Mouse (Mus musculus): ENCODE results near the gene H2-Oa.

H2-Oa gene

DNA sequence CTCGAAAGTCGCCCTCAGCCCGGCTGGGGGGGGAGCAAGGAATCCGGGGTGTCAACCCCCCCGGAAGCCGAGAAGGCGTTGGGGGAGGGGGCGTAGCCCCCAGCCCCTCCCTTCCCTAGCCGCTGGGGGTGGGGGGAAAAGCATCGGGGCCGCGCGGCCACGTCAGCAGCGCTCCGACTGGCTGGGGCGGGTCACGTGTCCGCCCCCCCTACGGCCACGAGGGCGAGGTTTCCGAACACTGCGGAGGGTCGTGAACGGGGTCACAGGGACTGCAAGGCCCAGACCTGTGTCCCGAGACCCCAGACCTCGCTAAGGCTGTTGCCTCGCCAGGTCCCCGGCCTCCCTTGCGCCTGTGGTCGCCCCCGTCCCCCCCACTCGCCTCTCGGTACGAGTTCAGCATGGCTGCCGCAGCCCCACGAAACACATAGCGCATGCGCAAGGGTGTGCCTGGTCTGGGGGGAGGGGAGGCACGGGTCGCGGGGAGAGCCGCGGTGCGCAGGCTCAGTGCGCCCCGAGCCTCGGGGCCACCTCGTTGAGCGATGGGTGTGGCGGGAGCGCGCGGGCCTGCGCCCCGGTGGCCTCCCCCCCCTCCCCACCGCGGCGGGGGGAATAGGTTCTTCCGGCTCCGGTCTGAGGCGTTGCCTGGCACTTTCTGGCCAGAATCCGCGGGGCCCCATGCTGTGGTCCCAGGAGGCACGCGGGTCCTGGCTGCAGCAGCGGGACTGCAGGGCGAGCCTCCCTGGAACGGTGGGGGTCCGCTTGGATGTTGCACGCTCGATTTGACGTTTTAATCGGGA lies 30.2 kb downstream of the H2-Oa start, which contains the start of gene Brd2:
TSS of gene Brd2 (minus strand) at position 447 of the 797 bp plus-strand sequence.
- DNase-seq (ENCODE audit: low read depth, low spot score), result peak; percentile 95

DNA sequence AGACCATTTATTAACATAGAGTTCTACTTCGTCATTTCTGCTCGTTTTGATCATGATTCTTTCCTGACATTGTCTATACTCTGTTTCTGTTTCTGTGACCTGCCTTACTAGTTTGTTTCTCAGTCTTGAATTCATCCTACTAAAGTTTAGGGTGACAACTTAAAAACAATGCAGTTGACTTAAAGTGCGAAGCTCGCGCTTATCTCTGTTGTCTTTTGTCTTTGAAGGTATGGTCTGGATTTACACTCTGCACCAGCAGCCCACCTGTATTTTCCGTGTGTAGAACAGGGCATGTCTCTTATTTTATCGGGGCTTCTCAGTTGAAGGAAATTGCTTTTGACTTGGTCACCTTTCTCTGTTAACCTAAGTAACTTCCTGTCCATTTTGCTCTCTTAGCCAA lies 31.0 kb downstream of the H2-Oa start:
- no peak for DNase-seq (ENCODE audit: low read depth, low spot score)

DNA sequence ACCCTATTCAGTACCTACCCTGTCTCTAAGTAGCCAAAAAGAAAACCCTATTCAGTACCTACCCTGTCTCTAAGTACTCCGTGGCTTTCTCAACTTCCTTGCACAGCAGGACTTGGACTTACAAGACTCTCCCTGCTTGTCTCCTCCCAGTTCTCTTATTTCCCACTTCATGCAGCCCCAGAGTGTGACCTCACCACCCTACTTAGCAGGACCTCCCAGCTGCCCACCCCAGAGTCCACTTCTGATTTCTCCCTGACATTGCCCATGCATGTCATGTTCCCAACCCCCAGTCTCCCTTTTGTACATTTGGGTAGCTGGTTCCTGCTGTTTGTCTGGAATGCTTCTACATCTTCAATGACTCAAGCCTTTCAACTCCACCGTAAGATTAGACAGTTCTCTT lies 31.4 kb downstream of the H2-Oa start:
- DNase-seq (ENCODE audit: low read depth, low spot score), result peak; percentile 86

DNA sequence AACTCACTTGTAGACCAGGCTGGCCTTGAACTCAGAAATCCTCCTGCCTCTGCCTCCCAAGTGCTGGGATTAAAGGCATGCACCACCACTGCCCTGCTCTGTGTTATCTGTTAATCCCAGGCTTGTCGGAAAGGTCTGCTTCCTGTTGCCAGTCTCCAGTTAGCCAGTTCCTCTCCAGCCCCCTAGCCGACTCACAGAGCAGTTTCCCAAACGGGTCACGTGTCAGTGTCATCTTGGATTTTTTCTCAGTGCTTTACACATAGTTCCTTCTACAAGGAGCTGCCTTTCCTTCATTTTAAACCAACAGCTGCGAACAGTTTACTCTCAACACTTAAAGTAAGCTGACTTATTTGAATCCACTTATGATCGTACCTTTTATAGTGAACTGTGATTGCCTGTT lies 32.5 kb downstream of the H2-Oa start:
- DNase-seq (ENCODE audit: low read depth, low spot score), result peak; percentile 37

DNA sequence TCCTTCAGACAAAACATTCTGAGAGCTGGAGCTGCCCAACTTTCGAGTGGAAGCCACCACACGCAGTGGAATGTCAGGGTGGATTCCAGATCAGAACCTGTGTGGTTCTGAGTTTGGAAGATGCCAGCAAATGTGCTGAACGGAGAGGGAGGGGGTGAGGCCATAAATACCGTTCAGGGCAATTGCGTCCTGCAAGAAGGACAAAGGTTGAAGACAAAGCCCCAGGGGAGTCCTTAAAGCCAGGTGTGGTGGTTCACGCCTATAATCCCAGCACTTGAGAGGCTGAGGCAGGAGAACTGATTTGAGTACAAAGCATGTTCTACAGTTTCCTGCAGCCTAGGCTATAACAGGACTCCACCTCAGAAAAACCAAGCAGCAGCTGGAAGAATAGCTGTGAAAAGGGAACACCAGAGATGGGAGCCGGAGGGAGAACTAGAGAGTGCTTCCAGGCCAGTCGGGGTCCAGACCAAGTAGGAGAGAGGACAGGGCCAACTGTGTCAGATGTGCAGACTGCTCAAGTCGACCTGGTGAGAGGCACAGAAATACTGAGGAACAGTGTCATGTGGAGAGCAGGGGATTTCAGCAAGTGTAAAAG lies 34.8 kb downstream of the H2-Oa start:
- DNase-seq (ENCODE audit: low read depth, low spot score), result peak; percentile 60

DNA sequence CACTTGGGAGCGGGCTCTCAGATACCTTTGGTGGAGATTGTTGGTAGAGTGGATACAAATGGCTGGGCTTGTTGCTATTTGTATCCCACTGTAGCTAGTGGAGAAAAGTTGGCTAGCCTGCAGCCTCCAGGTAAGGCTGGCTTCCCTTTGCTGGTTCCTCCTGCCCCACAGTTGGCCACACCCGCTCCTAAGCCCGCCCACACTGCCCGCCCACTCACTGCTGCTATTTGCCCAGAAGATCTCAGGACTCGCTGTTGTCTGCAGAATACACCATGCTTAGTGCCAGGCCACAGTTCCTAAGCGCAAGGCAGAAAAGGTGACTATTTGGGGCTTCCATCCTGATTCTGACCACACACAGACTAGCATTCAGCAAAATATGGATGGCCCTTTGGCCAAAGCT lies 35.3 kb downstream of the H2-Oa start:
- peak; percentile 68 for DNase-seq (ENCODE audit: low read depth, low spot score)

DNA sequence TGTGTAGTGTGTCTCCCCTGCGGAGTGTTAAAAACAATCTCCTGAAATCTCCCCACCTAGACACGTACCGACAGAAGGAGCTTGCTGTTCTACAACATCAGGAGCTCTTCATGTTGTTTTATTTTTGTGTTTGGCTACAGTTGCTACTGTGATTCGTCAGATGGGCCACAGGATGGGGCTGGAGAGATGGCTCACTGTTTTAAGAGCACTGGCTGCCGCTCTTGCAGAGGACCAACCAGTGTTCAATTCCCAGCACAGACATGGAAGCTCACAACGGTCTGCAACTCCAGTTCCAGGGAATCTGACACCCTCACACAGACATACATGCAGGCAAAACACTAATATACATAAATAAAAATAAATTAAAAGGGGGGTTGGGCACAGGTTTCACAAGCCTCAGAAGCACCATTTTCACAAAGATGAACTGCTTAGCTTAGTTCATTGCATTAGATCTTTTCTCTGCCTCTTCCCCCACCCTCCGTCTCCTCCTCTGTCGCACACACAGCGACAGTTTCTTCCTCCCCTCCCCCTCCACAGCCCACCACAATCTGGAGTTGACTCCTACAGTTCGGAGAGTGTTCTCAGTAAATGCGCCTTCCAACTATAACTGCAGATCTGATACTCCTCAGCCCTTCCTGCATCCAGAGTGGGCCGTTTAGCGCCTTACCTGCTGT lies 36.3 kb downstream of the H2-Oa start:
- peak; percentile 52 for DNase-seq (ENCODE audit: low read depth, low spot score)

DNA sequence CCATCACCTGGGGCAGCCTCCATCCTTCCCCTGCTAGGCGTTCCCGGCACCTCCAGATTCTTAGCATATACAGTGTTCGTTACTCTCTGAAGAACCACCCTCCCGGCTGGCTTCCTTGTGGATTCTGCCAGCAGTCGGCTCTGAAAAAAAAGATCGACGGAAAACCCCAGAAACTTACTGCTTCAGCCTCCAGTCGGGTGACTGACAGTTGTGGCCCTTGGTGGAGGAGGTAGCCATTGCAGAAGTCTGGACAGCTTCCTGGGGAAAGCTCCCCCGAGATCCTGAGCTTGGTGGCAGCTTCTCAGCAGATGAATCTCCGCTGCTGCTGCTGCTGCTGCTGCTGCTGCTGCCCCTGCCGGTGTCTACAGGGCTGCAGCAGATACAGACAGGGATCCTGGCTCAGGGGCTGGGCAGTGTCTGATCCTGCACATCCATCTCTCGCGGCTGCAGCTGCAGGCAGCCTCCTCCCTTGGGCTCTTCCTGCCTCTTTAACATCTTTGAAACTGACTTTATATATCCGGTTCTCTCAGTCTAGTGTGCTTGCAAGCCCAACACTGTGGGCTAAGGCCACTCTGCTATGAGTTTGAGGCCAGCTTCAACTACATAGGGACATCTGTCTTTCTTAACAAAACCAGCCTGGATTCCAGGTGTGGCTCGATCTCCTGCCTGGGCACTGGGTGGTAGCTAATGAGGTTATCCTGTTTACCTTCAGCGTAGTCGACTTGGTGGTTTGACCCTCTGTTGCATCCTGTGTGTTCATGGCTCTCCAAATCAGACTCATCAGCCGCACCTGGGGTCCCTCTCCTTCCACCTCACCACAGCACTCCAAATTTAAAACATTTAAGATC lies 37.0 kb downstream of the H2-Oa start:
- DNase-seq (ENCODE audit: low read depth, low spot score), result no peak

DNA sequence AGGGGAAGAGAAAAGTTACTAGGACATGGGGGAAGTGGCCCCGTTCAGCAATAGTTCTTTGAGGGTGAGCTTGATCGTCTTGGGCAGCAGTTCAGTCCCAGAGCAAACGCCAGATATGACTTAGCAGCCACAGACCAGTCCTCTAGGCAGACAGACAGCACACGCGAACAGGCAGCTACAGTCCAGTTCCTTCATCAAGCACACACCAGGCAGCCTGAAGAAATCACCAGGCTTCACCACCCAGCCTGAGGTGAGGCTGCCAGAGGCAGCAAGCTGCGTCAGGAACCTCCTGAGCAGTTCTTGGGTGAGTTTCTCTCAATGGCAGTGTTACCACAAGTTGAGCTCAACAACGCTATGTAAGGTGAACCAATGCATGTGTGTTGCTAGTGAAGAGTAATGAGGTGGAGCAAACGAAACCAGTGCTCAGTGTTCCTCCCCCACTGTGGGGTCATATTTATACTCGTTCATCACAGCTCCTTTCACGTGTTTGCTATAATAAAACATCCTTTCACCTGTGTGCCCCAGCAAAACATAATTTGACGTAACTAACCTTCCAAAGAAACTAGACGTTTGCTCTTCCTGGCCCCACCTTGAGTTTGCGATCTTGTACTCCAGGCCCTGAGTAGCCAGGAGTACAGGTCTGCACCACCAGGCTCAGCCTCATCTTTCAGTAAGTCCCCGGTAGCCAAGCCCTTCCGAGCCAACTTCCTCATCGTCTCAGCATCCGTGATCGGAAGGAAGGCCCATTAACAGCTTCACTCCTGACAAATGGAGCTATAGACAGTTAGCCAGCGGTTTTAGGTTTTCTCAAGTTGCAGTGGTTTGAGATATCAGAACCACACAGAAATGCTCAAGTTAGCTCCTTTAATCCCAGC lies 38.2 kb downstream of the H2-Oa start:
- no peak for DNase-seq (ENCODE audit: low read depth, low spot score)

DNA sequence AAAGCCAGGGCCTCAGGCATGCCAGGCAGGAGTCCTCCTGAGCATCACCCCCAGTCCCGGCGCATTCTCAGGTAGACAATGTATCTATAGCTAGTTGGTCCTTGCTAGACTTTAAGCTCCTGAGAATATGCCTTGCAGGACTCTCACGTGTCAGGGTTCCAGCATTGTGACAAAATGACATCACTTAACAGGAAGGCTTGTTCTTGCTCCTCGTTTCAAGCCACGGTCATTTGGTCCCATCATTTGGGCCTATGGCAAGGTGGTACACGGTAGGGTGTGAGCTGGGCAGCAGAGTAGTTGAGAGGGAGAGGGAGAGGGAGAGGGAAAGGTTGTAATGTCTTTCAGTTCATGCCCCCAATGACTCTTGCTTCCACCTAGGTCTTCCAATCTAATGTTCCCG lies 39.8 kb downstream of the H2-Oa start:
- no peak for DNase-seq (ENCODE audit: low read depth, low spot score)

DNA sequence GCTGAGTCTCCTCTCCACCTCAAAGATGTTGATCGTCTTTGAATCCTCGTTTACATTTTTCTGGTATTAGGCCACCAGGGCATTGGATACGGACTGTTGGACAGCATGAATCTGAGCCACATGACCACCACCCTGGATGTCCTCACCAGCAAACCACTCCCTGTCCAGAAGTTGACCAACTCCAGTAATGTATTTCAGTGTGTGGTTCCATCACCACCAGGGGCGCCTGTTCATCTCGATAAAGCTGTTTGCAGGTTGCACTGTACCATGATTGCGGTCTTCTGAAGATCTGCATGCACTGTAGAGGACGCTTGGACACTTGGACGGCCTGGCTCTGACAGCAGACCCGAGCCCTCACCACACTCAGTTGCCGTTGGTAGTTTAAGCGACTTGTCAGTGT lies 41.1 kb downstream of the H2-Oa start:
- DNase-seq (ENCODE audit: low read depth, low spot score), result peak; percentile 46

DNA sequence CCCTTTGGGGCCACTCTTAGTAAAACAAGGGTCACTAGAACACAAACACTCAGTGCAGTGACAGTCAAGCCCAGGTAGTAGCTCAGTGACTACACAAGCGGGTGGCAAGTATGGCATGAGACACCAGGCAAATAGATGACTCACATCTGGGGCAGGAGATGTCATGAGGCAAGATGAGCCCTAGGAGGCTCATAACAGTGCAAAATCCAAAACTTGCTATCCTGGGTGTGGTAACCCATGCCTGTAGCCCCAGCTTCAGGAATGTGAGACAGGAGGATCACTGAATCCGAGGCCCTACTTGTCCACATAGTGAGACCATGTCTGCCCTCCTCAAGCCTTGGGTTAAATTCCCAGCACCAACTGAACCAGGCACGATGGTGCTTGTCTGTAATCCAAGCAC lies 42.3 kb downstream of the H2-Oa start:
- DNase-seq (ENCODE audit: low read depth, low spot score), result no peak

DNA sequence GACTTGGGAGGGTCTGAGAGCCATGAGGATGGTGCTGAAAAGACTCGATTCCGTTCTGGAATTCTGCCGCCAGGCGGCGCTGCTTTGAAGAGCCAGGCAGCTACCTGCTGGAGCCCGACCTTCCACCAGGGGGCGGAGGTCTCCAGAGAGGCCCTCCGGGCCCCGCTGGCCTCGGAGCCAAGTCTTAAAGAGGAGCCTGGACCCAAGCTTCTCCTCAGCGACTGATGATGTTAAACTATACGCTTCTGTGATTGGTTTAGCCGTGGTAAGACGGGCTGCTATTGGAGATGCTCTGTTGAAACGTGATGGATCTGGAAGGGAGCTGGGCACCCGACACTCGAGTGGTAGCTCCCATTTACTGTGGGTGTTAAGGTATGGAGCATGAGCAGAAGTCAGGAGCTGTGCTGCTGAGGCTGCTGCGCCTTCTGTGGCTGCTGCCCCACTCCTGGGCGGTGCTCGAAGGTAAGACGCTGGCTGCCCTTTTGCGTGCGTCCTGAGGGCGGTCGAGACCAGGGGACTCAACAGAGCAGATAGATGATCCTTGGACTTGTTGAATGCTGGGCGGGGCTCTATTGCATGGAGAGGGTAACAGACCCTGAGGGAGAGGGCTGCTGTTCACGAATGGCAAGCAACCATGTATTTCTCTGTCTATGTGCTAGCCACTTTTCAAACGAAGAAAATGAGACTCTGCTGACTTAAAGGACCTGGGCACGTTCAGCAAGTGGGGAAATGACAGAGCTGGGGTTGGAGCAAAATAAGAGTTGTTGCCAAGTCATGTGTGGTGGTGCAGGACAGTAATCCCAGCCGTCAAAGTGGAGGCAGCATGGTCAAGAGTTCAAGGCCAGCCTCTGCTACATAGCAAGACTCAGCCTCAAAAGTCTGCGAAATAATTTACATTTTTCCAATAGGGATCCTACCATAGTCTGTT lies 43.4 kb downstream of the H2-Oa start:
- peak; percentile 99 for DNase-seq (ENCODE audit: low read depth, low spot score)

DNA sequence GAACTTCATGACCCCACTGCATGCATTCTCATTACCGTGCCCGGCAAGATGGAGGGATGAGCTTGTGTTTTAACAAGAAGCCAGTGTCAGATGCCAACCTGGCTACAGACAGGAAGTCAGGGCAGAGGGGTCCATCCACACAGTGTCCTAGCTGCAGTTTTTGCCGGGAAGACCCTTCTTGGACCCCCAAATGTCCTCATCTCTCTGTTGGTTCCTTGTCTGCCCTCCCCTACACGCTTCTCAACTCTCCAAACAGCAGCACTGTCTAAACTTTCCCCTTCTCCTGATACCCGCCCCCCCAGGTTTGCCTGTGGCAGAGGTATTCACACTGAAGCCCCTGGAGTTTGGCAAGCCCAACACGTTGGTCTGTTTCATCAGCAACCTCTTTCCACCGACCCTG lies 45.5 kb downstream of the H2-Oa start:
- DNase-seq (ENCODE audit: low read depth, low spot score), result no peak

DNA sequence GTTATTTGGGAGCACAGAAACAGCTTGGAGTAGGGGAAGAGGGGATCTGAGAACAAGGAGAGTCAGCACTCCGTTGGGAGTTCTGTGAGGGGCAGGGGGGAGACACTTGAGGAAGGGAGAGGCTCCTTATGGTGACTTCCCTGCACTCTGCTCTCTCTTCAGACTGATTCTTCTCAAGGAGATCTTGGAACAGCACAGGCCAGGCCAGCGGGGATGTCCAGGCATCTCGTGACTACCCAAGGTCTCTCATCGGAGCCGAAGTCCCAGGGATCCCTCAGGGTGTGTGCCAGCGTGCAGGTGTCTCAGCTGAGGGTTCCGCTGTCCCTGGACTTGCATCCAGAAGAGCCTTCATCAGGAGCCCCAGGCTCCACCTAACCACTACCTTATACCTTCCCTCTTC lies 46.5 kb downstream of the H2-Oa start:
- no peak for DNase-seq (ENCODE audit: low read depth, low spot score)

DNA sequence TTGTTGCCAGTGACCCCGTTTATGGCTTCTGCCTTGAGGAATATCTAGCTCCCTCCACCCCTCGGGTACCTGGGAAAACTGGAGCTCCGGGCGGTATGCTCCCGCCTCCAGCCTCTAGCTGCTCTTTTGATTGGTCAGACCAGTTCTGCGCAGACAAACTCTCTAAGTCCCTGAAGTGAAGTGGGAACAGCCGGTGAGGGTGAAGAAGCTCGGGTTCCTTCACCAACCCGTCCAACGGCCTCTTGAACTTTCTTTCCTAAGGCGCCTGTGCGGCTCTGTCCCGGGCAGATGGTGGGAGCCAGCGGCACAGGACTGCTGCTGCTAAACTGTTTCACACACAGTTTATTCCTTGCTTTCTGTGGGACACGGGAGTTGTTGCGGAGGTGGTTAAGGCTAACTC lies 47.3 kb downstream of the H2-Oa start:
- DNase-seq (ENCODE audit: low read depth, low spot score), result peak; percentile 76

DNA sequence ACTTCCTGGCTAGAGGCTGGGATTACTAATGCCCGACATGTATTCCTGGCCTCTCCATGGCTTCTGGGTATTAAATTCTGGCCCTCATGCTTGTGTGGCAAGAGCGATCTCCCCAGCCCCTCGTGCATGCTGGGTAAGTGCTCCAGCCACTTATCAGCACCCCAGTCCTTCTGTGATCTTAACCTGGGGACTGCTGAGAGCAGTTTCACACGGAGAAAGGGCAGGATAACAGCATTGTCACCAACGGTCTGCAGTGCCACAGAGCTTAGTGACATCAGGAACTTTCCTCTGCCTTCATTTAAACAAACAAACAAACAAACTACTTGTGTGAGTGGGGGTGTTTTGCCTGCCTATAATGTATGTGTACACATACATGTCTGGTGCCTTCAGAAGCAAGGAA lies 48.1 kb downstream of the H2-Oa start:
- no peak for DNase-seq (ENCODE audit: low read depth, low spot score)

DNA sequence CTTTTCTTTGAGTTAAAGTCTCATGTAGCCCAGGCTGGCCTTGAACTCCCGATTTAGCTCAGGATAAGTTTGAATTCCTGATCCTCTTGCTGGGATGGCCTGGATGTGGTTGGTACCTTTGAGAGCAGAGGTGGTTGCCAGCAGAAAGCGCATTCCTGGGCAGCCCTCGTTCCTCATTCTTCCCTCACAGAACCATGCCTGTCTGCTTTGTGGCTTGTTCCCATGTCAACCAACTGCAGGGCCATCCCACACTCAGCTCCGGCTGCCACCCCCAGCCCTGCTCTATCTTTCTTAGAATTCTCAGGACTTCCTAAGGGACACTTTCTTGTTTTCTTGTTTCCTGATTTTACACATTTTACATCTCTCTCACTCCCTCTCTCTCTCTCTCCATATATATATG lies 49.3 kb downstream of the H2-Oa start:
- no peak for DNase-seq (ENCODE audit: low read depth, low spot score)

DNA sequence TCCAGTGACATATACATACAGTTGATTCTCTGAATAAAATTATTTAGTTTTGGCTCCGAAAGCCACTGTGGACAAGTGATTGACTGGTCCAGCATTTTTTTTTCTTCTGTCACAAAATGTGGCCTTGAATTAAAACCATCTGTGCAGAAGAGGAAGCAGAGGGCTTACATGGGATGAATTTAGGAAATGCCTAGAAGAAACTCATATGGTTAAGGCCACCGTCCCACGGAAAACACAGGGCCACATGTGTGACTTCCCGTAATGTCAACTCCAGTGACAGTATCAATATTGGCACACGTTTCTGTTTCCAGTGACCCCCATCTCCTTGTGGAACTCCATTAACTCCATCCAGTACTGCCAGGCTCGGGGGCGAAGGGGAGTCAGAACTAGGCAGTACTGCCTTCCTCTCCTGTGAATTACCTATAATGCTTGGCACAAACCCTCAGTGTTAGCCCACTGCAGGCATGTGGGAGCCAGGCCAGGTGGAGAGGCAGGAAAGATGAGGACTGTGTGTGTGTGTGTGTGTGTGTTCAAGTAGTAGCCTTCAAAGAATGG lies 50.4 kb downstream of the H2-Oa start:
- no peak for DNase-seq (ENCODE audit: low read depth, low spot score)

DNA sequence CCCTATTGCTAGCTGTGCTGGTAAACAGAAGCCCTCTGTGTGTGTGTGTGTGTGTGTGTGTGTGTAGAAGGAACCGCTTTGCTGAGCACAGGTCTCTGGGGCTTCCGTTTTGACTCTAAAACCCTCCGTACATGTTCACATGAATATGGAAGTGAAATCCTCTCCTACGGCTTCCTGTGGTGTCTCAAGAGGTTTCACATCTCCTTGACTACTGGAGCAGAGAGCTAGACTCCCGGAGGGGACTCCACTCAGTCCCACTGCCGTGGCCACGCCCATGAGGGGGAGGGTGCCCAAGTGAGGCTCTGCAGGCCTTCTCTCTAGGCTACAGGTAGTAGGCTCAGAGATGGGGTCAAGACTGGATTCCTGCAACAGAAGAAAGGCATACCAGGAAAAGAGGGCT lies 50.9 kb downstream of the H2-Oa start, which contains the start of gene H2-DMb2:
TSS of gene H2-DMb2 (plus strand) at position 275 of the 400 bp plus-strand sequence.
- peak; percentile 55 for DNase-seq (ENCODE audit: low read depth, low spot score)

All from R1 (cell line).